Mouse (Mus musculus): ENCODE results near the gene Neurod4. TPM values are rescaled to one million over a fixed set of nuclear protein-coding genes. Genes with fewer than 3 reads are reported as not detected.

The Neurod4 gene
- polyA plus RNA-seq (2012; rRNA removed), result 0.52 and 1.3 TPM in 2 replicates

GRCm38 (mm10) chr10:130280066-130280465, at the start of gene Neurod4:
Neurod4 (minus strand) TSS chr10:130280240.

GRCm38 (mm10) chr10:130322637-130323036, 42.6 kb upstream of the Neurod4 start, which contains the start of gene Tespa1:
Tespa1 (plus strand) TSS chr10:130322870.

Other genes with a start within 250 kb of the Neurod4 start
- not detected in 2 replicates for gene Olfr821, start 249.9 kb downstream of the Neurod4 start, polyA plus RNA-seq (2012; rRNA removed)
- gene Olfr822, start 209.0 kb downstream of the Neurod4 start, polyA plus RNA-seq (2012; rRNA removed), result not detected in 2 replicates
- gene Olfr823, start 164.9 kb downstream of the Neurod4 start, polyA plus RNA-seq (2012; rRNA removed), result not detected in 2 replicates
- not detected in 2 replicates for gene Olfr824, start 150.2 kb downstream of the Neurod4 start, polyA plus RNA-seq (2012; rRNA removed)
- not detected in 2 replicates for gene Olfr825, start 113.5 kb downstream of the Neurod4 start, polyA plus RNA-seq (2012; rRNA removed)
- gene Olfr826, start 96.1 kb downstream of the Neurod4 start, polyA plus RNA-seq (2012; rRNA removed), result not detected in 2 replicates
- gene Olfr827, start 65.8 kb downstream of the Neurod4 start, polyA plus RNA-seq (2012; rRNA removed), result not detected in 2 replicates
- 0.05 and 0.13 TPM in 2 replicates for gene Tespa1, start 42.6 kb upstream of the Neurod4 start, polyA plus RNA-seq (2012; rRNA removed)
- gene Vmn2r84, start 114.1 kb upstream of the Neurod4 start, polyA plus RNA-seq (2012; rRNA removed), result 0.14 and 0.16 TPM in 2 replicates
- 0.10 and 0.13 TPM in 2 replicates for gene Vmn2r85, start 149.5 kb upstream of the Neurod4 start, polyA plus RNA-seq (2012; rRNA removed)
- 0.13 and 0.14 TPM in 2 replicates for gene Vmn2r86, start 175.8 kb upstream of the Neurod4 start, polyA plus RNA-seq (2012; rRNA removed)
- 0.80 and 0.92 TPM in 2 replicates for gene Vmn2r87, start 217.2 kb upstream of the Neurod4 start, polyA plus RNA-seq (2012; rRNA removed)

Data from central nervous system, embryonic 18 days (tissue).